Mouse (Mus musculus) bone marrow macrophage, adult 2 months (primary cell): ENCODE measurements around the gene Hdgf. TPM values are rescaled to one million over a fixed set of nuclear protein-coding genes. Genes with fewer than 3 reads are reported as not detected.

Experiments used
- H3K27ac ChIP-seq: 2 replicates; pipeline ENCODE4 v1.5.1; 2012; ENCODE audit warnings: low read depth, low read length; ENCODE audit not compliant: insufficient read depth
- H3K4me1 ChIP-seq: 2 replicates; pipeline ENCODE4 v1.6.1; 2012; ENCODE audit warnings: low read length; ENCODE audit not compliant: control insufficient read depth, insufficient read depth
- H3K4me3 ChIP-seq: 2 replicates; pipeline ENCODE4 v1.5.1; 2012; ENCODE audit warnings: mild to moderate bottlenecking, low read length, moderate library complexity; ENCODE audit not compliant: insufficient read depth
- CTCF ChIP-seq: IDR thresholded peaks from 2 replicates; pipeline ENCODE4 v1.5.1; 2012; ENCODE audit warnings: low read depth, mild to moderate bottlenecking, low read length, moderate library complexity
- POLR2A ChIP-seq: IDR thresholded peaks from 2 replicates; pipeline ENCODE4 v1.6.1; 2012; ENCODE audit warnings: mild to moderate bottlenecking, low read depth, low read length, borderline replicate concordance
- polyA plus RNA-seq: library from polyadenylated mRNA; stranded (reverse); fragments of >200 nt; gene quantifications from 2 replicates; pipeline ENCODE4 v1.2.4, GENCODE M21; 2012; ENCODE audit not compliant: missing spikeins, insufficient read depth, insufficient read length

The Hdgf gene
- polyA plus RNA-seq, 1 experiment, result 170 TPM

- Histone ChIP-seq H3K4me3 (peak overlapping the region; percentile 26; the same call in 1 of the 2 replicates), H3K4me1 (peaks cover 40% of the 10 kb centered on the region), H3K27ac (peak overlapping the region; percentile 66)
- TF ChIP-seq POLR2A, result no peak
- no peak for TF ChIP-seq CTCF
Observed at GRCm38 (mm10) chr3:87909381-87909780, 3.3 kb downstream of the Hdgf start.

GRCm38 (mm10) chr3:87909874-87910273, 3.8 kb downstream of the Hdgf start:
- Histone ChIP-seq H3K27ac (peak overlapping the region; percentile 66), H3K4me3 (peak overlapping the region; percentile 26), H3K4me1 (peaks cover 40% of the 10 kb centered on the region)
- no peak for TF ChIP-seq POLR2A
- no peak for TF ChIP-seq CTCF

- no peak for TF ChIP-seq CTCF
- Histone ChIP-seq H3K27ac (peak overlapping the region; percentile 37), H3K4me3 (peak overlapping the region; percentile 42), H3K4me1 (peaks cover 40% of the 10 kb centered on the region)
Observed at GRCm38 (mm10) chr3:87910573-87911141, 4.5 kb downstream of the Hdgf start.

GRCm38 (mm10) chr3:87913491-87913890, 7.4 kb downstream of the Hdgf start:
- TF ChIP-seq CTCF (no peak), POLR2A (no peak)
- no peak overlapping the region for H3K4me3 ChIP-seq
- peaks cover 38% of the 10 kb centered on the region for H3K4me1 ChIP-seq
- no peak overlapping the region for H3K27ac ChIP-seq

GRCm38 (mm10) chr3:87913891-87914290, 7.8 kb downstream of the Hdgf start:
- Histone ChIP-seq H3K27ac (no peak overlapping the region), H3K4me3 (no peak overlapping the region), H3K4me1 (peaks cover 34% of the 10 kb centered on the region)
- TF ChIP-seq CTCF (no peak), POLR2A (no peak)

- Histone ChIP-seq H3K27ac (no peak overlapping the region), H3K4me3 (no peak overlapping the region), H3K4me1 (peaks cover 15% of the 10 kb centered on the region)
- no peak for TF ChIP-seq CTCF
- no peak for TF ChIP-seq POLR2A
Observed at GRCm38 (mm10) chr3:87916990-87917389, 10.9 kb downstream of the Hdgf start.

GRCm38 (mm10) chr3:87918551-87918950, 12.4 kb downstream of the Hdgf start:
- Histone ChIP-seq H3K27ac (no peak overlapping the region), H3K4me3 (no peak overlapping the region), H3K4me1 (peaks cover 4% of the 10 kb centered on the region; the same call in 1 of the 2 replicates)
- TF ChIP-seq POLR2A, result no peak
- no peak for TF ChIP-seq CTCF

DNA sequence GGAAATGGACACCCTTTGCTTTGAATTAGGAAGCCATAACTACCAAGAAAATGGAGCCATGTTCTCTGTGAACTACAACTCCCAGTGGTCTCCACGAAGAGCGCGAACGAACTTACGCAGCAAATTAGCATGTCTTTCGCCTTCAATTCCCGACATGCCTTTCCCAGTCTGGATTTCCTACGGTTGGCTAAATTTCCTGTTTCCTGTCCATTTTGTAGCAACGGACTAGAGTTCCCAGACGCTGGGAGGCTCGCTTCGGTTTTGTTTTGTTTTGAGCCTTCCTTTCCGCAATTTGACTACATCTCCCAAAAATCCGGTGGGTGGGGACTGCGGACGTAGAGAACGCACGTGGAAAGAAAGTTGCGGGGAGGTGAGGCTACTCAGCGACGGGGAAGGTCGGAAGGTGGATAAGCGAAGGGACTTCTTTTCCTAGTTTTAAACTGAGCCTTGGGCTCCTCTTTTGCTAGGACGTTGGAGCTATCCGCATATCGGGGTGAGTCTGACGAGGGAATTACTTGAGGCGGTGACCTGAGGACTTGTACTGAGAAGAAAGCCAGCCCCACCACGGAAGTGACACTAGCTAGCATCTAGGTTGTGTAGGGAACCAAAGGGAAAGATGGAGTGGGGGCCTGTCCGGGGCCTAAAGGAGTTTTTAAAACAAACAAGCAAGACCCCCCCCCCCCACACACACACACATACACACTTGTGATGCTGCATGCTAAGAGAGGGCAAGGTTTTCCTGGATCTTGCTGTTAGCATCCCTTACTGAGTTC, 13.4 kb downstream of the Hdgf start, which contains the start of gene Mrpl24:
TSS of gene Mrpl24 (plus strand) at position 171 of the 773 bp plus-strand sequence.
- no peak for TF ChIP-seq CTCF
- TF ChIP-seq POLR2A, result peak; percentile 9; the same call in 1 of the 2 replicates
- H3K4me1 ChIP-seq, result peaks cover 4% of the 10 kb centered on the region; the same call in 1 of the 2 replicates
- peak within 1 kb of the TSS; percentile 62 for H3K27ac ChIP-seq
- H3K4me3 ChIP-seq, result peak within 1 kb of the TSS; percentile 67

- Histone ChIP-seq H3K4me3 (peak overlapping the region; percentile 67), H3K27ac (no peak overlapping the region; the same call in 1 of the 2 replicates), H3K4me1 (peaks cover 4% of the 10 kb centered on the region; the same call in 1 of the 2 replicates)
- TF ChIP-seq POLR2A (no peak), CTCF (no peak)
Observed at GRCm38 (mm10) chr3:87920270-87920943, 14.3 kb downstream of the Hdgf start.
